Mouse (Mus musculus) spleen, adult 12 weeks (tissue): ENCODE measurements at regions not wholly inside any gene's neighbourhood (a gene's known extent, or its start where the extent isn't known, plus 50 kb on each side); places are given as distances from the start of the nearest gene placed in this dataset.

Source experiments
- DNase-seq: peaks from one replicate; pipeline ENCODE4 v3.0.0; 2022; ENCODE audit warnings: low spot score

GRCm38 (mm10) chr4:47622851-47623743, 148.6 kb downstream of the Sec61b start:
- DNase-seq, result no peak

DNA sequence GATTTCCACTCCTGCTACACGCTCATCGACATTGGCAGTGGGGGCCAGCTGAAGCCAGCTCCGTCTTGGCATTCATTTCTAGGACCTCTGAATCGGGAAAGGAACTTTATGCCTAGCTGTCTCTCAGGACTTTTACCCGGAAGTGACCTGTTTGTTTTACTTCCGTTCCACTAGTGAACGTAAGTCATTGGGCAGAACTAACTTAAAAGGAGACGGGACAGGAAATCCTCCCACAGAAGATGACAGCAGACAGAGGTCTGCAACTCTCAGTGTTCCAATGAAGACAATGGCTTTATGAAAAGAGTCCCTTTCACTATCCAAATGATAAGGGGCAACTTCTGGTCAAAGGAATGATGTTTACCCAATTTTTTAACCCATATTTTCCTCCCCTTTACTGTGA, 155.5 kb downstream of the Sec61b start:
- no peak for DNase-seq

DNA sequence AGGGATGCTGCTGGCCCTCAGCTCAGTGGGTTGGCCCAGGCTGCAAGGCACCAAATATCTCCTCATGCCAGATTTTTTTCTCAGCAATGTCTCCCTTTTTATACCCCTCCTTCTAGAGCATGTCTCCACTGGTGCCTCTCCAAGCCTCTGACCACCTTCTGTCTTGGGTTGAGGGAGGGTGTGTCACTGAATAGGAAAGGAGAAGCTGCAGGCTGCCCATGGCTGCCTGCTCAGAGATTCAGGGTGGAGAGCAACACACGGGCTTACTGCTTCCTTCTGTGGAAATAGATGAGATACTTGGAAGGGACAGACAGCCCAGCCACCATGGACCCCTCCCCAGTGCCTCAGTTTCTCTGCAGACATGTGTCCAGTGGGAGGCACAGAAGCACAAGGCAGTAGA, 156.0 kb downstream of the Sec61b start:
- DNase-seq, result no peak

- DNase-seq, result no peak
These were observed 164.5 kb downstream of the Sec61b start for GRCm38 (mm10) chr4:47638876-47639494.

DNA sequence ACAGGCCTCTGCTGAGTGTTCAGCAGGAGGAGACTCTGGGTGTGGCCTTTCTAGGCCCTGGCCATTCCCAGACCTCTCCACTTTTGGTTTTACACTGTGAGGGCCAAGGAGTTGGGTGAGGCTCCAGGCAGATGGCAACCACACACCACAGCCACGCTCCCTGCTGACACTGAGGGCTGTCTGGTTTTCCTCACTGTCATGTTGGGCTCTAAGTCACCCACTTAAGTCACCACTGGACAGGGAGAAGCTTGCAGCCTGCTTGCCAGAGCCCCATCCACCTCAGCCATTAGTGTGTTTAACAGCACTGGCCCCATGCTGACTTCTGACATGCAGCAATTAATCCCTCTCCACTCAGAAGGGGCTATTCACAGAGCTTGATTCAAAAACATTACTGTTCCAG, 170.6 kb downstream of the Sec61b start:
- no peak for DNase-seq

GRCm38 (mm10) chr4:47648701-47649100, 174.2 kb downstream of the Sec61b start:
- no peak for DNase-seq

DNA sequence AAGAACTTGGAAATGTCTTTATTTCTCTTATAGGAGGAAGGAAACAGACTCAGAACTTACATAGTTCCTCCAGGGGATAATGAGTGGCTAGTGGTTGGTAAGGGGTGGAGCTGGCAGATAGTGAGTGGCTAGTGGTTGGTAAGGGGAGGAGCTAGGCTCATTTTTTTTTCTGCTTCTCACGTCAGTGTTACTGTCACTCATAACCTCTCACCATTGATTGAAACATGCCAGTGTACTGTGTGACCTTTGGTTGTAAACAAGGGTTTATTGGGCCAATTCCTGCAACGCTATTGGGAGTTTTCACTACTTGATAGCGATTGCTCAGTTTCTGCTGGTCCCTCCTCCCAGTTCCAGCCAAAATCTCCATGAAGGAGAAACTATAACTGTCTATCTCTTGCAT, 175.5 kb downstream of the Sec61b start:
- DNase-seq, result no peak

DNA sequence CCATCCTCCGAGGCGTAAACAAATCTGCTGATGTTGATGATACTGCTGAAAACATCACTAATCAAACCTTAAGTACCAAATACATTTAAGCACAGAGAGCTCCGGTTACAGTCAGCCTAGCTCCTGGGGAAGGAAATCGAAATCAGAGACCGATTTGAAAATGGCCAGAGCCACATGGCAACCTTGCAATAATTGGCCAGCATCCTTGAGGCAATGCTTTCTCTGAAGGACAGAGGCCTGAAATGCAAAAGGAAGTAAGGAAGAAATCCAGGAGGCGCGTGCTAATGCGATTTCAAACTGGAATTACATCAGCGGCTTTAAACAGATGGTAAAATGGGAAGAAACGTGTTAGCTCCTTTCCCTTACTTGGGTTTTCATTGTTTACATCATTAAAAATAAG, 177.1 kb downstream of the Sec61b start:
- DNase-seq, result no peak

GRCm38 (mm10) chr4:47653143-47653542, 178.7 kb downstream of the Sec61b start:
- DNase-seq, result no peak

DNA sequence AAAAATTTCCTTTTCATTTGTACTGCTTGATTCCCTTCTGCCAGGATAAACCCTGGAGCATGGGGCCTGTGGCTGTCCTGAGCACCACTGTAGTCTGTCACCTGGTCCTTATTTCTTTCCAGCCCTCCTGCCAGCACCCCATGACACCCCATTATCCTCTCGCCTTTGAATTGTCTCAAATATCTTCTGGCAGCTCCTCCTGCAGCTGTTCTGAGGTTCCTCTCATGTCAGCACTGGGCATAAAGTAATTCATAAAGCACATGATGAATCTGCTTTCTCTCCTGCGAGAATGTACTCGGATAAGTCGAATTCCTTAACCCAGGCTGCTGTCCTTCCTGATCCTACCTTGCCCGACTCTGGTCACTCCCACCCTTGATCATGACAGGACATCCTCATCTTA, 195.1 kb downstream of the Sec61b start:
- DNase-seq, result no peak

DNA sequence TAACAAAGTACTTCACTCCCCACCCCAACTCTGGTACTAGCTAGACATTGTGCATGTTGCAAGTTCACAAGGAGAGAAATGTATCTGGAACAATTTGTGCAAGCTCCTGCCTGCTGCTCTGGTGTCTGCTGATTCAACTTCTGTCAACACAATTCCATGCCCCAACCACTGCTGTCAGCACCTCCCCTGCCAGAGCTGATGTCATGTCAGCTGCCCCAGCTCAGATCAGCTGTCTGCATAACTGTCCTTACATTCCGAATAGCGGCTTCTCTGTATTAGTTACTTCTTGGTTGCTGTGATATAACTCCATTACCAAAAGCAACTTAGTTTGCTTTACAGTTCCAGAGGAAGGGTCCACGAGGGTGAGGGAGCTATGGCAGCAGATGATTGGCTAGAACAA, 196.0 kb downstream of the Sec61b start:
- no peak for DNase-seq

DNA sequence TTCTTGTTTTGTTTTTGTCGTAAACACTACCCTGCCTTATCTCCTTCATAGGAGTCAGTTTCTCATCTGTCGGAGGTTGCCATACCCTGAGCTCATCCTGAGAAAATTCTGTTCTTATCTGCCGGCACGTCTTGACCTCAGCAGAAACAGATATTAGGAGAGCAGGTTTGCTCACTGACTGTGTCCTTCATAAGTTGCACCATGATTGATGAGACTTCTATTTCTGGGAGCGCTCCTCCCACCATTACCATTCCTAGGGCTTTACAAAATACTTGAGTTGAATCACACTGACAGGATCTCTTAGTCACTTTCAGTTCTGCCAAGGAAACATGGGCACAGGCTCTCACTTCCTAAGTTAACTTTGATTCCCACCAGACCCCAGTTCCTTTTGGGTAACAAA, 196.9 kb downstream of the Sec61b start:
- no peak for DNase-seq

GRCm38 (mm10) chr4:47681141-47681540, 206.7 kb downstream of the Sec61b start:
- DNase-seq, result no peak

GRCm38 (mm10) chr4:47691207-47691606, 216.7 kb downstream of the Sec61b start:
- no peak for DNase-seq

DNA sequence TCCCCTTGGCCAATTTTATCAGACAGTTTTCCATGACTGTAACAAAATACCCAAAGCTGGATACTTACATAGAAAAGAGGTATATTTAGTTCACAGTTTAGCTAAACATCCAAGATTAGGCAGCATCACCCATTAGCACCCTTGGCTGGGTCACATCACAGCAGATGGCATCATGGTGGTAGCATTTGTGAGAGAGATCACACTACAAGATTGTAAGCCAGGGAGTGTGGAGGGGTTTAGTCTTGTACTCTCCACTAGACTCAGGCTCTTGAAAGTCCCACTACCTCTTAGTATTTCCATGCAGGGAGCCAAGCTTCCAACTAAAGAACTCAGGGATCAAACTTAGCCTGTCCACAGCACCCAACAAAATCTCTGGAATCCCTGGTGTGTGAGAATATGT, 218.2 kb downstream of the Sec61b start:
- no peak for DNase-seq

GRCm38 (mm10) chr4:47693221-47693620, 218.8 kb downstream of the Sec61b start:
- DNase-seq, result no peak

- no peak for DNase-seq
These were observed 222.6 kb downstream of the Sec61b start for GRCm38 (mm10) chr4:47697071-47697470.

DNA sequence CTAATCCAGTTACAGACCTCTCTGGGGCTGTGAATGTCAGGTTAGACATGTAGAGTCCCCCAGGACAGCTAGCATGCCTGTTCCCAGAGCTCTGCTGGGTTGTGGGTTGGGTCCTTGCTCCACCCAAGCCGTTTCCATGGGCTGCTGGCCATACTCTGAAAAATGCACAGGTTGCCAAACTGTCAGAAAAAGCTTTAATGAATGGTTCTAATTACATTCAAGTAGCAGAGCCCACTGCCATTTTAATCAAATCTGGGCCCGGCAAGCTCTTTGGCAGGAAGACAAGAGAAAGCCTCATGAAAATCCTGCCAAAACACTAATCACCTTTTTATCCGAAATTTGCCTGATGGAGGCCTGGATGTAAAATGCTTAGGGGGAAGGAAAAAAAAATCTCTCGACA, 224.1 kb downstream of the Sec61b start:
- no peak for DNase-seq

GRCm38 (mm10) chr4:47698926-47699325, 224.5 kb downstream of the Sec61b start:
- DNase-seq, result no peak

DNA sequence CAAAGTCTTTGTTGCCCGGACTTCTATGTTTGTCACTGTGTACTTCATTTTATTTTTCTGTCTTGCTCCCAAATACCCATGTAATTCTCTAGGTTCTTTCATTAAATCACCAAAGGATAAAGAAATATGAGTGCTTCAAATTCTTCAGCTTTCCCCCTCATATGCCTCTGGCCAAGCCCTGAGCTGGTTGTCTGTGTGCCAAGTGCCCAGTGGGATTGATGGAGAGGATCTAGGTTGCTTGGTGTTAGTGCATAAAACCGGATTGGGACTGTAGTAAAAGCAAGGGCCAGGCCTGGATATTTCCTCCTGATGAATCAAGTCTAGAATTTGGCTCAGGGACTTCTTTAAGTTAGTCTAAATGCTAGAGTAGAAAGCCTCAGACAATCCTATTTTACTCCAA, 229.0 kb downstream of the Sec61b start:
- no peak for DNase-seq

DNA sequence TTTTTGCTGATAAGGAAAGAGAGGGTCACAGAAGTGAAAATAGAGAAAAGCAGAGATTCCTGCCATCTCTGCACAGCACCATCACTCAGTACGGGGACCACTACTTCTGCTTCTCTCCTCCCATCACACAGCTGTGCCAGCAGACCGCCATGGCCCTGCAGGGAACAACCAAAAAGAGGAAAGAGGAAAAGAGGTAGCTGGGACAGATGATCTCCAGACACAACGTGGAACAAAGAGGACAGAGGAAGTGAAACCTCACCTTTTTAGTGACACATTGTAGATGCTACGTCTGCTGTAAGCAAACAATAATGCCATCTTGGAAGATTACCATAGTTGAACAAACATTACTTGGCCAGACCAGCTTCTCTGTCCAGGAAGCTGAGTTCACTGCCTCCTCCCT, 230.1 kb downstream of the Sec61b start:
- DNase-seq, result no peak

DNA sequence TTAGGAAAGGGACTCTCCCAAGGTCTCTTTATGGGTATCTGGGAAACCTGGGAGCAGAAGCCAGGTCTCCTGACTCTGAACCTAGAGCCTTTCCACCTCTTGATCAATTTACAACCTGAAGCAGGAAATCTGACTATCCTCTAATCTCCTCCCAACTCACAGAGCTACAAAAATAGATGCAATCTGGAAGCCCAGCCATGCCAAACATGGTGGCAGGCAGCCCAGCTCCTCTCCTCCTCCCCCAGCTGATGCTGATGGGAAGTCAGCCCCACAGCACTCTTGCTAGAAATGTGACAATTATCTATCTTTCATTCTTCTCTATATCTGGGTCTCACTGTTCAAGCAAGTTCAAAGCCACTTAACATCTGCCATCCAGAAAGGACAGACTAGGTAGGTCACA, 233.5 kb downstream of the Sec61b start:
- no peak for DNase-seq

DNA sequence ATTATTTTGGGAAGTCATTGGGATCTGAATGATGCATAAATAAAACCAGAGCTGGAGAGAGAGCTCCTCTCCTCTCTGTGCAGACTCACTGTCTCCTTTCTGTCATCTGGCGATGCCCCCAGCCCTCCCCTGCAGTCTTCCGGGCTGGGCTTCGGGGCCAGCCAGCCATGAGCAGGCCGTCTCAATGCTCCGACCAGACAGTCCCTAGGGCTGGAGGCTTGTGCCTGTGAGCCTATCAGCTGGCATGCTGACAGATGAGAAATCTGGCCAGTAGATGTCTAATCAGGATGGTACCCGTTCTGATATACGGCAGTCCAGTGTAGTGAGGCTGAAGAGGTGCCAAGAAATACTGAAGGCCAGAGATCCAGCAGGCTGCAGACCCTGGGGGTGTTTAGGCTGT, 238.9 kb downstream of the Sec61b start:
- no peak for DNase-seq
